ENCODE assay signal across 8 mouse cellular contexts in genomic region chr11:115612410-115613137, GRCm38 (mm10). TPM values are rescaled to one million over a fixed set of nuclear protein-coding genes. Genes with fewer than 3 reads are reported as not detected.
DNase-seq lines count a peak whose midpoint lies in the region; ATAC-seq lines count a peak whose summit lies in the region.

Mif4gd (minus strand) TSS chr11:115612969.

- peak; percentile 85 for DNase-seq in 3T3-L1 (ENCODE audit: low read depth, low spot score)
- DNase-seq in adrenal gland, postnatal 36 days: peak; percentile 96
- peak; percentile 95 to 98 for DNase-seq in heart, adult 18-20 months
- DNase-seq in kidney, adult 18-20 months: peak; percentile 99
- peak; percentile 91 for DNase-seq in limb, embryonic 10.5 days (ENCODE audit: low spot score)
- DNase-seq in skeletal muscle tissue, adult 2 months (ENCODE audit: low read depth, low spot score): peak; percentile 87

- WGBS in embryonic facial prominence, embryonic 13.5 days: under 1% methylated on average over 53 of the region's 80 CpGs
- under 1% methylated on average over 69 of the region's 80 CpGs for WGBS in limb, embryonic 10.5 days
- 0% methylated on average over 72 of the region's 80 CpGs for WGBS in midbrain, embryonic 12.5 days

- peak within 1 kb of the TSS; percentile 70 for H3K4me3 ChIP-seq in embryonic facial prominence, embryonic 13.5 days
- peak within 1 kb of the TSS; percentile 72 for H3K4me3 ChIP-seq in limb, embryonic 10.5 days
- H3K4me3 ChIP-seq in midbrain, embryonic 12.5 days: peak within 1 kb of the TSS; percentile 60

- H3K27ac ChIP-seq in embryonic facial prominence, embryonic 13.5 days: peak within 1 kb of the TSS; percentile 87
- peak within 1 kb of the TSS; percentile 86 for H3K27ac ChIP-seq in limb, embryonic 10.5 days
- peak within 1 kb of the TSS; percentile 74 for H3K27ac ChIP-seq in midbrain, embryonic 12.5 days (replicated peaks)

- H3K36me3 ChIP-seq in embryonic facial prominence, embryonic 13.5 days: peaks cover 53% of the 10 kb centered on the region
- peaks cover 50% of the 10 kb centered on the region for H3K36me3 ChIP-seq in limb, embryonic 10.5 days
- peaks cover 24% of the 10 kb centered on the region for H3K36me3 ChIP-seq in midbrain, embryonic 12.5 days

- no peaks in the 10 kb centered on the region for H3K27me3 ChIP-seq in embryonic facial prominence, embryonic 13.5 days
- H3K27me3 ChIP-seq in limb, embryonic 10.5 days (ENCODE audit: low read depth, poor library complexity, severe bottlenecking): no peaks in the 10 kb centered on the region
- H3K27me3 ChIP-seq in midbrain, embryonic 12.5 days: peaks cover 22% of the 10 kb centered on the region

- H3K9me3 ChIP-seq in embryonic facial prominence, embryonic 13.5 days: no peaks in the 10 kb centered on the region
- H3K9me3 ChIP-seq in limb, embryonic 10.5 days (replicated peaks): no peaks in the 10 kb centered on the region
- no peaks in the 10 kb centered on the region for H3K9me3 ChIP-seq in midbrain, embryonic 12.5 days

- peak within 1 kb of the TSS; percentile 81 for H3K9ac ChIP-seq in embryonic facial prominence, embryonic 13.5 days
- H3K9ac ChIP-seq in midbrain, embryonic 12.5 days (replicated peaks): peak within 1 kb of the TSS; percentile 61

- H3K4me2 ChIP-seq in embryonic facial prominence, embryonic 13.5 days: peak within 1 kb of the TSS; percentile 78
- H3K4me2 ChIP-seq in midbrain, embryonic 12.5 days (replicated peaks): peak within 1 kb of the TSS; percentile 87

- H3K4me1 ChIP-seq in embryonic facial prominence, embryonic 13.5 days: peaks cover 15% of the 10 kb centered on the region
- H3K4me1 ChIP-seq in limb, embryonic 10.5 days: peaks cover 24% of the 10 kb centered on the region
- H3K4me1 ChIP-seq in midbrain, embryonic 12.5 days: peaks cover 14% of the 10 kb centered on the region

- peak; percentile 68 for ATAC-seq in embryonic facial prominence, embryonic 13.5 days (ENCODE audit: insufficient number of reproducible peaks, insufficient read depth, low FRiP score, low TSS enrichment, low read depth)
- peak; percentile 90 for ATAC-seq in midbrain, embryonic 12.5 days (ENCODE audit: low FRiP score, low read depth)

RNA-seq across cellular contexts. Expression of gene Mif4gd, which starts in this region (rescaled TPM):
- 100 to 1,000 TPM in 1 of 2 experiments, 10 to 100 TPM in 1; 73.4 to 195 TPM for total RNA-seq in adrenal gland, postnatal 36 days (2021)
- 20.2 and 20.6 TPM in 2 replicates for polyA plus RNA-seq in embryonic facial prominence, embryonic 13.5 days (2015; fragmentation: Nextera tagmentation; extraction: Ambion mirVana)
- 10 to 100 TPM; 51.1 to 54.2 TPM for total RNA-seq in heart, adult 18-20 months (2021)
- polyA plus RNA-seq in limb, embryonic 10.5 days (2016; fragmentation: Nextera tagmentation; extraction: Ambion mirVana): 16.2 and 18.2 TPM in 2 replicates
- 12.2 and 15.1 TPM in 2 replicates for polyA plus RNA-seq in midbrain, embryonic 12.5 days (2016; fragmentation: Nextera tagmentation; extraction: Ambion mirVana)

Comparison
In these comparisons a context has a peak if more than half of its experiments do, and no peak if none do; other contexts are left out.
1. Peak in every context shown above with its lines: DNase-seq, ATAC-seq, H3K4me3 ChIP-seq and H3K27ac ChIP-seq.